Mouse (Mus musculus): ENCODE measurements around the gene Cdip1. TPM values are rescaled to one million over a fixed set of nuclear protein-coding genes. Genes with fewer than 3 reads are reported as not detected.

Cdip1 gene
- polyA plus RNA-seq, 1 experiment from 2014 or later: 95.4 TPM

- Histone ChIP-seq H3K27me3 (no peaks in the 10 kb centered on the region), H3K4me2 (replicated peaks) (no peak overlapping the region), H3K4me1 (no peaks in the 10 kb centered on the region), H3K4me3 (no peak overlapping the region), H3K9ac (replicated peaks) (no peak overlapping the region), H3K9me3 (no peaks in the 10 kb centered on the region), H3K36me3 (peaks cover 95% of the 10 kb centered on the region), H3K27ac (replicated peaks) (no peak overlapping the region)
- WGBS: 95% methylated on average over 3 of the region's 3 CpGs
- no peak for ATAC-seq (ENCODE audit: low FRiP score, low read depth)
Observed at GRCm38 (mm10) chr16:4701211-4701610, 88.9 kb downstream of the Cdip1 start.

Other genes starting within 250 kb of the Cdip1 start
- 21.5 and 22.1 TPM in 2 replicates for gene Srl, start 248.5 kb downstream of the Cdip1 start, polyA plus RNA-seq (2016; fragmentation: Nextera tagmentation; extraction: Ambion mirVana)
- gene Tfap4, start 230.4 kb downstream of the Cdip1 start, polyA plus RNA-seq (2016; fragmentation: Nextera tagmentation; extraction: Ambion mirVana): 17.8 and 19.2 TPM in 2 replicates
- gene Glis2, start 195.6 kb downstream of the Cdip1 start, polyA plus RNA-seq (2016; fragmentation: Nextera tagmentation; extraction: Ambion mirVana): 28.2 and 35.6 TPM in 2 replicates
- 112 and 123 TPM in 2 replicates for gene Pam16, start 165.3 kb downstream of the Cdip1 start, polyA plus RNA-seq (2016; fragmentation: Nextera tagmentation; extraction: Ambion mirVana)
- 7.7 and 11.1 TPM in 2 replicates for gene Vasn, start 150.4 kb downstream of the Cdip1 start, polyA plus RNA-seq (2016; fragmentation: Nextera tagmentation; extraction: Ambion mirVana)
- gene Dnaja3, start 150.3 kb downstream of the Cdip1 start, polyA plus RNA-seq (2016; fragmentation: Nextera tagmentation; extraction: Ambion mirVana): 55.9 and 58.5 TPM in 2 replicates
- gene Coro7, start 110.5 kb downstream of the Cdip1 start, polyA plus RNA-seq (2016; fragmentation: Nextera tagmentation; extraction: Ambion mirVana): 21.7 and 22.6 TPM in 2 replicates
- gene Nmral1, start 70.9 kb downstream of the Cdip1 start, polyA plus RNA-seq (2016; fragmentation: Nextera tagmentation; extraction: Ambion mirVana): 131 and 141 TPM in 2 replicates
- gene Hmox2, start 63.9 kb downstream of the Cdip1 start, polyA plus RNA-seq (2016; fragmentation: Nextera tagmentation; extraction: Ambion mirVana): 70.1 and 81.0 TPM in 2 replicates
- gene 4930562C15Rik, start 45.1 kb upstream of the Cdip1 start, polyA plus RNA-seq (2016; fragmentation: Nextera tagmentation; extraction: Ambion mirVana): 0.69 and 0.75 TPM in 2 replicates
- 31.7 and 31.9 TPM in 2 replicates for gene Ubald1, start 90.0 kb upstream of the Cdip1 start, polyA plus RNA-seq (2016; fragmentation: Nextera tagmentation; extraction: Ambion mirVana)
- gene Mgrn1, start 96.0 kb upstream of the Cdip1 start, polyA plus RNA-seq (2016; fragmentation: Nextera tagmentation; extraction: Ambion mirVana): 83.2 and 88.5 TPM in 2 replicates
- 117 and 124 TPM in 2 replicates for gene Nudt16l1, start 148.5 kb upstream of the Cdip1 start, polyA plus RNA-seq (2016; fragmentation: Nextera tagmentation; extraction: Ambion mirVana)
- gene Anks3, start 173.9 kb upstream of the Cdip1 start, polyA plus RNA-seq (2016; fragmentation: Nextera tagmentation; extraction: Ambion mirVana): 66.8 and 68.2 TPM in 2 replicates
- gene Sept12, start 207.6 kb upstream of the Cdip1 start, polyA plus RNA-seq (2016; fragmentation: Nextera tagmentation; extraction: Ambion mirVana): not detected in 2 replicates
- 0.98 TPM in 1 of 2 replicates, not detected in the other for gene Smim22, start 217.0 kb upstream of the Cdip1 start, polyA plus RNA-seq (2016; fragmentation: Nextera tagmentation; extraction: Ambion mirVana)
- 90.2 and 95.8 TPM in 2 replicates for gene Rogdi, start 223.3 kb upstream of the Cdip1 start, polyA plus RNA-seq (2016; fragmentation: Nextera tagmentation; extraction: Ambion mirVana)